Mouse (Mus musculus): ENCODE data around the gene 4932438A13Rik. TPM values are rescaled to one million over a fixed set of nuclear protein-coding genes. Genes with fewer than 3 reads are reported as not detected.

4932438A13Rik gene
- polyA plus RNA-seq, 1 experiment from 2014 or later, result 95.9 TPM

GRCm38 (mm10) chr3:36864466-36864865 is 1.6 kb downstream of the 4932438A13Rik start:
- H3K4me2 ChIP-seq (ENCODE audit: low read length), result no peak overlapping the region
- H3K4me3 ChIP-seq (ENCODE audit: low read depth, low read length), result no peak overlapping the region
- no peak for ATAC-seq
- H3K27me3 ChIP-seq (ENCODE audit: control insufficient read depth, insufficient read depth, low read depth, low read length), result no peaks in the 10 kb centered on the region
- H3K27ac ChIP-seq (ENCODE audit: low read length), result no peak overlapping the region
- H3K9ac ChIP-seq (ENCODE audit: low read depth, low read length), result no peak overlapping the region
- no peaks in the 10 kb centered on the region for H3K9me3 ChIP-seq (replicated peaks; ENCODE audit: control insufficient read depth, low read length, poor library complexity, severe bottlenecking)
- WGBS, result 98% methylated on average over 4 of the region's 4 CpGs
- H3K4me1 ChIP-seq (ENCODE audit: control insufficient read depth, insufficient read depth, low read length), result peaks cover 5% of the 10 kb centered on the region
- H3K36me3 ChIP-seq (ENCODE audit: control insufficient read depth, insufficient read depth, low read length), result peaks cover 4% of the 10 kb centered on the region

GRCm38 (mm10) chr3:36905372-36905771 is 42.5 kb downstream of the 4932438A13Rik start:
- H3K9me3 ChIP-seq (replicated peaks; ENCODE audit: control insufficient read depth, low read length, poor library complexity, severe bottlenecking), result no peaks in the 10 kb centered on the region
- no peaks in the 10 kb centered on the region for H3K27me3 ChIP-seq (ENCODE audit: control insufficient read depth, insufficient read depth, low read depth, low read length)
- no peaks in the 10 kb centered on the region for H3K4me1 ChIP-seq (ENCODE audit: control insufficient read depth, insufficient read depth, low read length)
- no peak overlapping the region for H3K4me3 ChIP-seq (ENCODE audit: low read depth, low read length)
- no peak overlapping the region for H3K9ac ChIP-seq (ENCODE audit: low read depth, low read length)
- no peak for ATAC-seq
- H3K4me2 ChIP-seq (ENCODE audit: low read length), result no peak overlapping the region
- 100% methylated on average over 1 of the region's 3 CpGs for WGBS
- peaks cover 11% of the 10 kb centered on the region for H3K36me3 ChIP-seq (ENCODE audit: control insufficient read depth, insufficient read depth, low read length)
- H3K27ac ChIP-seq (ENCODE audit: low read length), result no peak overlapping the region

- H3K4me2 ChIP-seq (ENCODE audit: low read length), result no peak overlapping the region
- no peak overlapping the region for H3K27ac ChIP-seq (ENCODE audit: low read length)
- no peak overlapping the region for H3K9ac ChIP-seq (ENCODE audit: low read depth, low read length)
- H3K9me3 ChIP-seq (replicated peaks; ENCODE audit: control insufficient read depth, low read length, poor library complexity, severe bottlenecking), result no peaks in the 10 kb centered on the region
- H3K4me3 ChIP-seq (ENCODE audit: low read depth, low read length), result no peak overlapping the region
- H3K4me1 ChIP-seq (ENCODE audit: control insufficient read depth, insufficient read depth, low read length), result no peaks in the 10 kb centered on the region
- no peak for ATAC-seq
- 92% methylated on average over 2 of the region's 2 CpGs for WGBS
- no peaks in the 10 kb centered on the region for H3K27me3 ChIP-seq (ENCODE audit: control insufficient read depth, insufficient read depth, low read depth, low read length)
- H3K36me3 ChIP-seq (ENCODE audit: control insufficient read depth, insufficient read depth, low read length), result peaks cover 9% of the 10 kb centered on the region
Observed at GRCm38 (mm10) chr3:36917832-36918231, 54.9 kb downstream of the 4932438A13Rik start.

GRCm38 (mm10) chr3:36918322-36918721 is 55.4 kb downstream of the 4932438A13Rik start:
- Histone ChIP-seq H3K4me3 (ENCODE audit: low read depth, low read length) (no peak overlapping the region), H3K27ac (ENCODE audit: low read length) (no peak overlapping the region), H3K9ac (ENCODE audit: low read depth, low read length) (no peak overlapping the region), H3K27me3 (ENCODE audit: control insufficient read depth, insufficient read depth, low read depth, low read length) (no peaks in the 10 kb centered on the region), H3K36me3 (ENCODE audit: control insufficient read depth, insufficient read depth, low read length) (peaks cover 9% of the 10 kb centered on the region), H3K4me2 (ENCODE audit: low read length) (no peak overlapping the region), H3K9me3 (replicated peaks; ENCODE audit: control insufficient read depth, low read length, poor library complexity, severe bottlenecking) (no peaks in the 10 kb centered on the region), H3K4me1 (ENCODE audit: control insufficient read depth, insufficient read depth, low read length) (no peaks in the 10 kb centered on the region)
- no peak for ATAC-seq
- 97% methylated on average over 4 of the region's 4 CpGs for WGBS

- H3K4me3 ChIP-seq (ENCODE audit: low read depth, low read length), result no peak overlapping the region
- no peak overlapping the region for H3K9ac ChIP-seq (ENCODE audit: low read depth, low read length)
- H3K36me3 ChIP-seq (ENCODE audit: control insufficient read depth, insufficient read depth, low read length), result peaks cover 9% of the 10 kb centered on the region
- no peak for ATAC-seq
- H3K27ac ChIP-seq (ENCODE audit: low read length), result no peak overlapping the region
- H3K4me1 ChIP-seq (ENCODE audit: control insufficient read depth, insufficient read depth, low read length), result no peaks in the 10 kb centered on the region
- no peak overlapping the region for H3K4me2 ChIP-seq (ENCODE audit: low read length)
- H3K9me3 ChIP-seq (replicated peaks; ENCODE audit: control insufficient read depth, low read length, poor library complexity, severe bottlenecking), result no peaks in the 10 kb centered on the region
- 12% methylated on average over 5 of the region's 5 CpGs for WGBS
- no peaks in the 10 kb centered on the region for H3K27me3 ChIP-seq (ENCODE audit: control insufficient read depth, insufficient read depth, low read depth, low read length)
Observed at GRCm38 (mm10) chr3:36941572-36941971, 78.7 kb downstream of the 4932438A13Rik start.

- Histone ChIP-seq H3K27ac (ENCODE audit: low read length) (no peak overlapping the region), H3K27me3 (ENCODE audit: control insufficient read depth, insufficient read depth, low read depth, low read length) (no peaks in the 10 kb centered on the region), H3K4me3 (ENCODE audit: low read depth, low read length) (no peak overlapping the region), H3K9me3 (replicated peaks; ENCODE audit: control insufficient read depth, low read length, poor library complexity, severe bottlenecking) (no peaks in the 10 kb centered on the region), H3K4me2 (ENCODE audit: low read length) (no peak overlapping the region), H3K36me3 (ENCODE audit: control insufficient read depth, insufficient read depth, low read length) (peaks cover 7% of the 10 kb centered on the region; the same call in 1 of the 2 replicates), H3K4me1 (ENCODE audit: control insufficient read depth, insufficient read depth, low read length) (no peaks in the 10 kb centered on the region), H3K9ac (ENCODE audit: low read depth, low read length) (no peak overlapping the region)
- WGBS, result 80% methylated on average over 6 of the region's 6 CpGs
- ATAC-seq, result no peak
Observed at GRCm38 (mm10) chr3:36942108-36942507, 79.2 kb downstream of the 4932438A13Rik start.

GRCm38 (mm10) chr3:36943706-36944105 is 80.8 kb downstream of the 4932438A13Rik start:
- Histone ChIP-seq H3K4me1 (ENCODE audit: control insufficient read depth, insufficient read depth, low read length) (no peaks in the 10 kb centered on the region), H3K36me3 (ENCODE audit: control insufficient read depth, insufficient read depth, low read length) (peaks cover 13% of the 10 kb centered on the region), H3K4me2 (ENCODE audit: low read length) (no peak overlapping the region), H3K4me3 (ENCODE audit: low read depth, low read length) (no peak overlapping the region), H3K27ac (ENCODE audit: low read length) (no peak overlapping the region), H3K27me3 (ENCODE audit: control insufficient read depth, insufficient read depth, low read depth, low read length) (no peaks in the 10 kb centered on the region), H3K9ac (ENCODE audit: low read depth, low read length) (no peak overlapping the region), H3K9me3 (replicated peaks; ENCODE audit: control insufficient read depth, low read length, poor library complexity, severe bottlenecking) (no peaks in the 10 kb centered on the region)
- no peak for ATAC-seq

GRCm38 (mm10) chr3:37037979-37038378 is 175.1 kb downstream of the 4932438A13Rik start:
- Histone ChIP-seq H3K27me3 (ENCODE audit: control insufficient read depth, insufficient read depth, low read depth, low read length) (no peaks in the 10 kb centered on the region), H3K9ac (ENCODE audit: low read depth, low read length) (no peak overlapping the region), H3K4me2 (ENCODE audit: low read length) (no peak overlapping the region), H3K4me1 (ENCODE audit: control insufficient read depth, insufficient read depth, low read length) (no peaks in the 10 kb centered on the region), H3K9me3 (replicated peaks; ENCODE audit: control insufficient read depth, low read length, poor library complexity, severe bottlenecking) (no peaks in the 10 kb centered on the region), H3K27ac (ENCODE audit: low read length) (no peak overlapping the region), H3K36me3 (ENCODE audit: control insufficient read depth, insufficient read depth, low read length) (peaks cover 19% of the 10 kb centered on the region), H3K4me3 (ENCODE audit: low read depth, low read length) (no peak overlapping the region)
- WGBS, result 91% methylated on average over 2 of the region's 2 CpGs
- ATAC-seq, result no peak

GRCm38 (mm10) chr3:37039811-37040210 is 176.9 kb downstream of the 4932438A13Rik start:
- Histone ChIP-seq H3K4me2 (ENCODE audit: low read length) (no peak overlapping the region), H3K27ac (ENCODE audit: low read length) (no peak overlapping the region), H3K9me3 (replicated peaks; ENCODE audit: control insufficient read depth, low read length, poor library complexity, severe bottlenecking) (no peaks in the 10 kb centered on the region), H3K9ac (ENCODE audit: low read depth, low read length) (no peak overlapping the region), H3K4me1 (ENCODE audit: control insufficient read depth, insufficient read depth, low read length) (no peaks in the 10 kb centered on the region), H3K36me3 (ENCODE audit: control insufficient read depth, insufficient read depth, low read length) (peaks cover 28% of the 10 kb centered on the region), H3K27me3 (ENCODE audit: control insufficient read depth, insufficient read depth, low read depth, low read length) (no peaks in the 10 kb centered on the region), H3K4me3 (ENCODE audit: low read depth, low read length) (no peak overlapping the region)
- no peak for ATAC-seq

GRCm38 (mm10) chr3:37051491-37051890 is 188.6 kb downstream of the 4932438A13Rik start:
- 95% methylated on average over 1 of the region's 1 CpGs for WGBS

More at GRCm38 (mm10) chr3:37051491-37051890, 188.6 kb downstream of the 4932438A13Rik start:
- Histone ChIP-seq H3K27me3 (ENCODE audit: control insufficient read depth, insufficient read depth, low read depth, low read length) (no peaks in the 10 kb centered on the region), H3K36me3 (ENCODE audit: control insufficient read depth, insufficient read depth, low read length) (peaks cover 16% of the 10 kb centered on the region), H3K9ac (ENCODE audit: low read depth, low read length) (no peak overlapping the region), H3K27ac (ENCODE audit: low read length) (no peak overlapping the region), H3K4me2 (ENCODE audit: low read length) (no peak overlapping the region), H3K4me3 (ENCODE audit: low read depth, low read length) (no peak overlapping the region), H3K9me3 (replicated peaks; ENCODE audit: control insufficient read depth, low read length, poor library complexity, severe bottlenecking) (no peaks in the 10 kb centered on the region), H3K4me1 (ENCODE audit: control insufficient read depth, insufficient read depth, low read length) (no peaks in the 10 kb centered on the region)
- ATAC-seq, result no peak
